ENCODE assay signal across 15 mouse cellular contexts in the genomic region with DNA sequence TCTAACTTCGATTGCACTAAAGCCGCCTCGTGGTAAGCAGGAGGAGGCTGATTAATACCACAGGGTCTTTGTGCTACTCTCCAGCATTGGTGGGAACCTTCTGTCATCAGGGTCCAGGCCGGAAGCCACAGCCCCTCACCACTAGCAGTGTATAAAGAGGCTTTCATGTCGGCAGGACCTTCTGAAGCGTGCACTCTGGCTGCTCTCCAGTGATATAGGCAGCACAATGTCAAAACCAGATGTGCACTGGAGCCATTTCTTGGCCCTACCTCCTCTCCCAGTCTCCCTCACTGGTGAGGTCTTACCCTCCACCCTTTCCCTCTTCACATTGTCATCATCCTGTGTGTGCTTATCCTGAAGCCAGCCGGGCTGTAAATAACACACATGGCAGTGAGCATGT. TPM values are rescaled to one million over a fixed set of nuclear protein-coding genes. Genes with fewer than 3 reads are reported as not detected.
A peak's percentile ranks its signal among the peaks of the same experiment; 100 is the strongest.
DNase-seq lines count a peak whose midpoint lies in the region; ATAC-seq lines count a peak whose summit lies in the region.
"Had no signal": no experiment of that assay in that cellular context is flagged by ENCODE, and none has a peak within 500 bp of the region (broad histone marks: within the 10 kb centered on the region; RNA-seq: fewer than 3 reads in every experiment).

No protein-coding gene starts in this region.

- no peaks in the 10 kb centered on the region for H3K27me3 ChIP-seq in hindbrain, embryonic 11.5 days (ENCODE audit: control insufficient read depth, insufficient read depth, low read length)
- no peaks in the 10 kb centered on the region for H3K27me3 ChIP-seq in hindbrain, embryonic 13.5 days
- H3K27me3 ChIP-seq in embryonic facial prominence, embryonic 10.5 days (replicated peaks; ENCODE audit: low read depth, poor library complexity, severe bottlenecking), result no peaks in the 10 kb centered on the region
- H3K27me3 ChIP-seq in embryonic facial prominence, embryonic 15.5 days, result no peaks in the 10 kb centered on the region

- no peak for ATAC-seq in hindbrain, embryonic 11.5 days (ENCODE audit: low FRiP score)
- ATAC-seq in hindbrain, embryonic 13.5 days (ENCODE audit: low FRiP score), result no peak
- peak; percentile 34; the same call in 1 of the 2 replicates for ATAC-seq in embryonic facial prominence, embryonic 15.5 days (ENCODE audit: insufficient number of reproducible peaks, low FRiP score, low TSS enrichment, low read depth)
- ATAC-seq in activated CD4-positive, CD25-positive, alpha-beta regulatory T cell, adult 4 months, result no peak

- intact Hi-C loops in left cerebral cortex, postnatal 10 days (cut with DNase I), result no loop called here

- H3K4me1 ChIP-seq in hindbrain, embryonic 11.5 days (replicated peaks; ENCODE audit: control insufficient read depth, insufficient read depth, low read length), result no peaks in the 10 kb centered on the region
- H3K4me1 ChIP-seq in hindbrain, embryonic 13.5 days (replicated peaks), result no peaks in the 10 kb centered on the region
- H3K4me1 ChIP-seq in embryonic facial prominence, embryonic 10.5 days, result peaks cover 8% of the 10 kb centered on the region
- H3K4me1 ChIP-seq in embryonic facial prominence, embryonic 15.5 days, result no peaks in the 10 kb centered on the region

- H3K4me3 ChIP-seq in hindbrain, embryonic 11.5 days (ENCODE audit: low read depth, low read length), result no peak overlapping the region
- no peak overlapping the region for H3K4me3 ChIP-seq in hindbrain, embryonic 13.5 days
- H3K4me3 ChIP-seq in embryonic facial prominence, embryonic 10.5 days, result no peak overlapping the region
- no peak overlapping the region for H3K4me3 ChIP-seq in embryonic facial prominence, embryonic 15.5 days (replicated peaks)
- H3K4me3 ChIP-seq: gastrocnemius, adult 2 months had no signal

- no peaks in the 10 kb centered on the region for H3K36me3 ChIP-seq in hindbrain, embryonic 11.5 days (ENCODE audit: control insufficient read depth, insufficient read depth, low read length)
- no peaks in the 10 kb centered on the region for H3K36me3 ChIP-seq in hindbrain, embryonic 13.5 days
- no peaks in the 10 kb centered on the region for H3K36me3 ChIP-seq in embryonic facial prominence, embryonic 10.5 days (replicated peaks)
- no peaks in the 10 kb centered on the region for H3K36me3 ChIP-seq in embryonic facial prominence, embryonic 15.5 days

- H3K9ac ChIP-seq in hindbrain, embryonic 11.5 days (ENCODE audit: low read depth, low read length), result no peak overlapping the region
- no peak overlapping the region for H3K9ac ChIP-seq in hindbrain, embryonic 13.5 days
- no peak overlapping the region for H3K9ac ChIP-seq in embryonic facial prominence, embryonic 15.5 days

- H3K9me3 ChIP-seq in hindbrain, embryonic 11.5 days (ENCODE audit: control insufficient read depth, low read length), result no peaks in the 10 kb centered on the region
- H3K9me3 ChIP-seq in hindbrain, embryonic 13.5 days, result no peaks in the 10 kb centered on the region
- H3K9me3 ChIP-seq in embryonic facial prominence, embryonic 10.5 days, result no peaks in the 10 kb centered on the region
- no peaks in the 10 kb centered on the region for H3K9me3 ChIP-seq in embryonic facial prominence, embryonic 15.5 days (replicated peaks)

- peak; percentile 22 for DNase-seq in hindbrain, embryonic 11.5 days (ENCODE audit: low spot score)
- peak; percentile 29 for DNase-seq in embryonic facial prominence, embryonic 10.5 days (ENCODE audit: low spot score)
- DNase-seq in neural tube, embryonic 10.5 days (ENCODE audit: extremely low spot score, low spot score), result peak; percentile 31
- DNase-seq in left cerebral cortex, postnatal 10 days (ENCODE audit: extremely low spot score in 1 of 2, low spot score in 2 of 2), result no peak
- DNase-seq: cerebellum, adult 18-20 months; gastrocnemius, adult 2 months; heart, postnatal 36 days; kidney, adult 11 months; kidney, postnatal 36 days; left cerebral cortex, postnatal 4 days; lung, adult 18-20 months; right cerebral cortex, postnatal 25 days had no signal

- H3K4me2 ChIP-seq in hindbrain, embryonic 11.5 days (replicated peaks; ENCODE audit: low read depth, low read length), result no peak overlapping the region
- H3K4me2 ChIP-seq in hindbrain, embryonic 13.5 days, result no peak overlapping the region
- no peak overlapping the region for H3K4me2 ChIP-seq in embryonic facial prominence, embryonic 15.5 days (replicated peaks)

- WGBS in hindbrain, embryonic 11.5 days, result 67% methylated on average over 7 of the region's 7 CpGs
- WGBS in hindbrain, embryonic 13.5 days, result 77% methylated on average over 7 of the region's 7 CpGs
- 54% methylated on average over 7 of the region's 7 CpGs for WGBS in embryonic facial prominence, embryonic 10.5 days
- WGBS in embryonic facial prominence, embryonic 15.5 days, result 30% methylated on average over 7 of the region's 7 CpGs

- no peak overlapping the region for H3K27ac ChIP-seq in hindbrain, embryonic 11.5 days (ENCODE audit: low read depth, low read length)
- no peak overlapping the region for H3K27ac ChIP-seq in hindbrain, embryonic 13.5 days
- peak overlapping the region; percentile 44; the same call in 1 of the 2 replicates for H3K27ac ChIP-seq in embryonic facial prominence, embryonic 10.5 days (replicated peaks)
- no peak overlapping the region for H3K27ac ChIP-seq in embryonic facial prominence, embryonic 15.5 days (replicated peaks)
- H3K27ac ChIP-seq: gastrocnemius, adult 2 months had no signal

RNA-seq across cellular contexts. Expression of gene Pde7b, which starts 24.2 kb away (rescaled TPM):
- 2.5 and 3.4 TPM in 2 replicates for polyA plus RNA-seq in hindbrain, embryonic 11.5 days (2014; fragmentation: Nextera tagmentation; extraction: Ambion mirVana)
- polyA plus RNA-seq in hindbrain, embryonic 13.5 days (2015; fragmentation: Nextera tagmentation; extraction: Ambion mirVana), result 2.4 TPM in 2 replicates
- 1.7 and 2.8 TPM in 2 replicates for polyA plus RNA-seq in embryonic facial prominence, embryonic 10.5 days (2016; fragmentation: Nextera tagmentation; extraction: Ambion mirVana)
- 10.5 and 11.5 TPM in 2 replicates for polyA plus RNA-seq in embryonic facial prominence, embryonic 15.5 days (2015; fragmentation: Nextera tagmentation; extraction: Ambion mirVana)
- polyA plus RNA-seq in activated CD4-positive, CD25-positive, alpha-beta regulatory T cell, adult 4 months (2017; shearing (Covaris generic)), result not detected
- 10 to 100 TPM; 16.0 to 21.6 TPM for total RNA-seq in left cerebral cortex, postnatal 10 days (2021)

Comparison
In these comparisons a context has a peak if more than half of its experiments do, and no peak if none do; other contexts are left out.
1. DNase-seq: peak in hindbrain, embryonic 11.5 days (single experiment), embryonic facial prominence, embryonic 10.5 days (single experiment) and neural tube, embryonic 10.5 days (single experiment); none in left cerebral cortex, postnatal 10 days (0 of 2).